Mouse (Mus musculus): ENCODE measurements around the gene Stpg1.

The Stpg1 gene

GRCm38 (mm10) chr4:135548521-135549077, 54.0 kb downstream of the Stpg1 start:
- DNase-seq (ENCODE audit: low spot score in 2 of 2), result no peak

- DNase-seq (ENCODE audit: low spot score in 2 of 2), result no peak
These were observed 54.7 kb downstream of the Stpg1 start for GRCm38 (mm10) chr4:135549323-135549722.

- no peak for DNase-seq (ENCODE audit: low spot score in 2 of 2)
These were observed 69.2 kb downstream of the Stpg1 start for GRCm38 (mm10) chr4:135563794-135564193.

GRCm38 (mm10) chr4:135565400-135565799, 70.8 kb downstream of the Stpg1 start:
- DNase-seq (ENCODE audit: low spot score in 2 of 2), result no peak

GRCm38 (mm10) chr4:135567042-135567441, 72.5 kb downstream of the Stpg1 start:
- DNase-seq (ENCODE audit: low spot score in 2 of 2), result peak in 1 of 2 experiments; percentile 18

GRCm38 (mm10) chr4:135567484-135567883, 72.9 kb downstream of the Stpg1 start:
- no peak for DNase-seq (ENCODE audit: low spot score in 2 of 2)

GRCm38 (mm10) chr4:135569201-135569600, 74.6 kb downstream of the Stpg1 start:
- no peak for DNase-seq (ENCODE audit: low spot score in 2 of 2)

GRCm38 (mm10) chr4:135570152-135571036, 75.8 kb downstream of the Stpg1 start:
- DNase-seq (ENCODE audit: low spot score in 2 of 2), result no peak

GRCm38 (mm10) chr4:135571037-135571550, 76.5 kb downstream of the Stpg1 start:
- no peak for DNase-seq (ENCODE audit: low spot score in 2 of 2)

- no peak for DNase-seq (ENCODE audit: low spot score in 2 of 2)
These were observed 77.7 kb downstream of the Stpg1 start for GRCm38 (mm10) chr4:135572276-135572675.

- no peak for DNase-seq (ENCODE audit: low spot score in 2 of 2)
These were observed 78.7 kb downstream of the Stpg1 start, which contains the start of gene Grhl3 for GRCm38 (mm10) chr4:135573251-135573808. TSS of gene Grhl3 (minus strand) at chr4:135573630.

- no peak for DNase-seq (ENCODE audit: low spot score in 2 of 2)
These were observed 81.0 kb downstream of the Stpg1 start for GRCm38 (mm10) chr4:135575365-135576140.

- DNase-seq (ENCODE audit: low spot score in 2 of 2), result no peak
These were observed 83.9 kb downstream of the Stpg1 start for GRCm38 (mm10) chr4:135578490-135578889.

GRCm38 (mm10) chr4:135579695-135580094, 85.1 kb downstream of the Stpg1 start:
- DNase-seq (ENCODE audit: low spot score in 2 of 2), result no peak

- DNase-seq (ENCODE audit: low spot score in 2 of 2), result no peak
These were observed 86.8 kb downstream of the Stpg1 start for GRCm38 (mm10) chr4:135581222-135581910.

GRCm38 (mm10) chr4:135584838-135585237, 90.2 kb downstream of the Stpg1 start:
- no peak for DNase-seq (ENCODE audit: low spot score in 2 of 2)
